Mouse (Mus musculus) ES-Bruce4 (cell line): ENCODE measurements at regions not wholly inside any gene's neighbourhood (a gene's known extent, or its start where the extent isn't known, plus 50 kb on each side); places are given as distances from the start of the nearest gene placed in this dataset.

Experiments
- CTCF ChIP-seq: IDR thresholded peaks from one replicate; pipeline ENCODE4 v1.8.1; 2011; ENCODE audit warnings: low read depth, low read length
- POLR2A ChIP-seq: IDR thresholded peaks from one replicate; pipeline ENCODE4 v1.8.1; 2011; ENCODE audit warnings: low read length; ENCODE audit not compliant: insufficient read depth

DNA sequence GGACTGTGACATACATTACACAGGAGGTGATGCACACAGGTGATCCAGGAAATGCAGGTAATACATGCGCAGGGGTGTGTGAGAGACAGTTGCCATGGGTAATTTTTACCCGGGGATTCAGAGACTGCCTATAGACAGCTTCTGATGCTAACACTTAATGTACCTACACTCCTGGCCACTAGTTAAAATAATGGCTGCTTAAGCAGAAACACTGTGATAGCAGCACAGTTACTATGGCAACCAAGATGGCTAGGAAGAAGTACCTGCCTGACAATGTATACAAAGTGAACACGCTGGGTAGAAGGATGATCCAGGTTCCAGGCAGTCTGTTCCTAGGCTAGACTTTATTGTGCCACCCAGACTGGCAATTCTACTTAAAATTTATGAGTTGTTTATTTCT lies 88.3 kb upstream of the Prkg2 start:
- TF ChIP-seq CTCF (no peak), POLR2A (no peak)
